Mouse (Mus musculus): ENCODE results near the gene Sh3bp5l. TPM values are rescaled to one million over a fixed set of nuclear protein-coding genes. Genes with fewer than 3 reads are reported as not detected.
"Not testable (repeated sequence)": the region's sequence is repeated elsewhere in the genome, so short reads cannot be mapped to it uniquely, and the experiment has no call there.

Gene Sh3bp5l
- total RNA-seq (2017): 20.5 and 34.0 TPM in 2 replicates

GRCm38 (mm10) chr11:58330276-58331148 lies at the start of gene Sh3bp5l, which contains the start of gene Zfp672:
Sh3bp5l (plus strand) TSS chr11:58330724.
Zfp672 (minus strand) TSS chr11:58330339.
- ATAC-seq (ENCODE audit: extremely low read depth, insufficient number of reproducible peaks, low FRiP score, poor library complexity, severe bottlenecking): peak; percentile 90

DNA sequence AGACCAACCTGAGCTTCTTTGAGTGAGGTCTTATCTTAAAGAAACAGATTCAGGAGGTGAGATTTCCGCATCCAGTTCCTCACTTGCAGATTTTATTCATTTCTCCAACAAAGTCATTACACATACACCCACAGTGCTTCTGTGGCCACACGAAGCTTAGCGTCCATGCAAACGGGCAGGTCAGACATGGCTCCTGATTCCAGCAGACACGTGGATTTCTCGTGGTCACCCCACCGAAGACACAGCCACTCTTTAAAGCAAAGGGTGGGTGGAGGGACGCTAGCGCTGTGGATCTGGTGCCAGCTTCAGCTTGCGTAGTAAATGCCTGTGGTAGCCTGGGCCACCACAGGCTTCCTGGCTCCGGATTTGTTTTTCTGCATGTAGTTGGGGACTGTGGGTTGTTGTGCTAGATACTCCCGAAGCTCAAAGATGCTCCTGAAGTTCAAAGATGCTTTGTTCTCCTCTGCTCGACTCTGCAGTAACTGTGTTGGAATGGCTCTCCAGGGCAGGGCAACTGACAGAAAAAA lies 48.5 kb upstream of the Sh3bp5l start:
- no peak for ATAC-seq (ENCODE audit: extremely low read depth, insufficient number of reproducible peaks, low FRiP score, poor library complexity, severe bottlenecking)

DNA sequence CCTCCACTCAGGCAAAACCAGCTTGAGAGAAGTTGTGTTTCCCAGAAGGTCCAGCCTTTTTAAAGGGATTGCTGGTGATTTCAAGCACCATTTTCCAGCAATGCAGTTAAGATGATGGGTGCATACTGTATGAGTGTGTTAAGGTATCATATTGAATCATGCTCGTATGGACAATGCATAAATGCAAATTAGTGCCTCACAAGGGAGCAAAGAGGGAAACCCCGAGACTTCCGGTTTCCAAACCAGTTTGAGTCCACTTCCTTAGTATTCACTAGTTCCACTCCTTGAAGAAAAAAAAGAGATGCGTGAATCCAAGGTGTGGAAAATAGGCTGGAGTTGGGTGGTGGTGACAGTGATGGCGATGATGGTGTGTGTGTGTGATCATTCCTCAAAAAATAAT lies 48.0 kb upstream of the Sh3bp5l start:
- no peak for ATAC-seq (ENCODE audit: extremely low read depth, insufficient number of reproducible peaks, low FRiP score, poor library complexity, severe bottlenecking)

DNA sequence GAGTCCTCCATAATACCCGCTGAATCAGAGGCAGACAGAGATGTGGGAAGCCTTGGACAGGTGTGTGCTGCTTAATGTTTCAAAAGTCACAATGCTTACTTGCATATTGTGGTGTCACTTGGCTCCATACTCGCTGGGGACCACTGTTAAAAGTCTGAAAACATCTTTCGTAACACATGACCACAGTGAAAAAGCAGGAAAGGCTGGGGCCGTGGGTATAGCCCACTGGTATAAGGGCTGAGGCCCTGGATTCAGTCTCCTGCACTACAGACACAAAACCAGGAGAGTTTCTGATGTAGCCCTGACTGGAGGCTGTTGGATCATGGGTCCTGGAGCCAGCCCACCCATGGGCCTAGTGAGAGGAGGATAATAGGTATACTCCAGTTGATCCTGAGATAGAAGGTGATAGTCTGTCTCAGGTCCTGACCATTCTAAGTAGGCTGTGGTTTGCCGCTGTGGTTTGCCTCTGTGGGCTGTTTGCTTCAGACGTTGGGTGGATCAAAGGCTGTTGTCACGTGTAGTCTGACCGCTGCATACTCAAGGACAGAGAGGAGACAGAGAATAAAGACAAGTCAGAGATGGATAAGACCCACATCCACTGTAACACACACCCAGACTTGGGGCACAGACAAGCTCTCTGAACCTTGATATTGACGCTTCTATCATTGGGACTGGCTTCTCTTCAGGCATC lies 40.4 kb upstream of the Sh3bp5l start:
- no peak for ATAC-seq (ENCODE audit: extremely low read depth, insufficient number of reproducible peaks, low FRiP score, poor library complexity, severe bottlenecking)

DNA sequence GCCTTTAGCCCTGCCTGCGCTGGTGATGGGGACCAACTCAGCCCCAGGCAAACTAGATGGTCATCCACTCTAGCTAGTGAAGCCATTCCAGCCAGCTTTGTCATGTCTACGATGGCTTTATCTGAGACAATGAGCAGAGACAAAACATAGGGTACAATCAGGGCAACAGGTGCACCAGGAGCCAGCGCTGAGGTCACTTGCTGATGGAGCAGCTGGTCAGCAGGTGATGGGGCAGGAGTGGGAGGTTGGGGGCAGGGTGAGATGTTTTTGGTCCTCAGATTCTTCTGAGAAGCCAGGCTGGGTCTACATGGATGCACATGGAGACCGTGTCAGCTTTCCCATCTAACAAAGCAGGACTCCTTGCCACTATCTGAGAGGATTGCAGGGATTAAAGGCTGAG lies 39.7 kb upstream of the Sh3bp5l start:
- ATAC-seq (ENCODE audit: extremely low read depth, insufficient number of reproducible peaks, low FRiP score, poor library complexity, severe bottlenecking): no peak

GRCm38 (mm10) chr11:58292791-58293190 lies 37.7 kb upstream of the Sh3bp5l start:
- ATAC-seq (ENCODE audit: extremely low read depth, insufficient number of reproducible peaks, low FRiP score, poor library complexity, severe bottlenecking): no peak

- no peak for ATAC-seq (ENCODE audit: extremely low read depth, insufficient number of reproducible peaks, low FRiP score, poor library complexity, severe bottlenecking)
These were observed 33.1 kb upstream of the Sh3bp5l start for GRCm38 (mm10) chr11:58297396-58297795.

DNA sequence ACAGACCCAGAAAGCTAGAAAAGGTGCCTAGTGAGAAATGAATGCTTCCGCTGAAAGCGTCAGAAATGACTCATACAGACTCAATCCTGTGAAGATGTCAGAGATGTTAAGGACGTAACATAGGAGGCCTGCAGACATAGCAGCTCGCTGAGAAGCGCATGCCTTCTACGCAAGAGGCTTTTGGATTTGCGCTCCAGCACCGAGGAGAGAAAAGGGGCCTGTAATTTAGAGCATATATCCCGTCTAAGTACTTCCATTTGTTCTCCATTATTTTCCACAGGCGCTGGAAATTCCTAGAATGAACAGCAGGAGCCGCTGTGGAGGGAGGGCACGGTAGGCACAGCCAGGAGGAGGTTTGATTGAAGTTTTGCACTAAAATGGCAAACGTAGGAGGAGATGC lies 29.5 kb upstream of the Sh3bp5l start:
- no peak for ATAC-seq (ENCODE audit: extremely low read depth, insufficient number of reproducible peaks, low FRiP score, poor library complexity, severe bottlenecking)

- ATAC-seq (ENCODE audit: extremely low read depth, insufficient number of reproducible peaks, low FRiP score, poor library complexity, severe bottlenecking): peak; percentile 85
These were observed 28.4 kb upstream of the Sh3bp5l start for GRCm38 (mm10) chr11:58301837-58302754.

DNA sequence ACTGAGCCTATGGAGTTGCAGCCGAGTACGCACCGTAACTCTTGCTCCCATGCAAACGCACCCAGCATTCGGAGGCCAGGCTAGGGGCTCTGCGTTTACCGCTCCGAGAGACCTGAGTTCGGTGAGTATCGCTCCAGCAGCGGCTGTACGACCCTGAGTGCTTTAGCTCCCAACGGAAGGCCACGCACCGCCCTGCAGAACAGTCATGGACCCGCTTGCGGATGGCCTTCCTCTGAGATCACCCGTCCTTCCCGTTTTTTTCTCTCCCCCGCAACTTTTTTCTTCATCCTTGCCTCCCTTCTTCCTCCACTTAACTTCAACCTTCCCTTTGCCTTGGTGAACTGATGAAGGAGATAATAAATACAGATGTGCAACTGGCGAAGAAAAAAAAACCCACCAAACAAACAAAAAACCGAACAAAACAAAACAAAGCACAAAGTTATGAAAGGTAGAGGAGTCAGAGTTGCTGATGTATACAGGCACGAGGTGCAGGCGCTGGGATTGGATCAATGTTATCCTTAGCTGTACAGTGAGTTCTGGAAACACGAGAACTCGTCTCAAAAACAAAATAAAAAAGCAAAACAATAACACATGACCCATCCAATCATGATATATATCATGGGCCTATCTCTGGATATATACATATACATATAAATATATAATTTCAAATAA lies 27.6 kb upstream of the Sh3bp5l start:
- ATAC-seq (ENCODE audit: extremely low read depth, insufficient number of reproducible peaks, low FRiP score, poor library complexity, severe bottlenecking): peak; percentile 3; the same call in 1 of the 2 replicates

DNA sequence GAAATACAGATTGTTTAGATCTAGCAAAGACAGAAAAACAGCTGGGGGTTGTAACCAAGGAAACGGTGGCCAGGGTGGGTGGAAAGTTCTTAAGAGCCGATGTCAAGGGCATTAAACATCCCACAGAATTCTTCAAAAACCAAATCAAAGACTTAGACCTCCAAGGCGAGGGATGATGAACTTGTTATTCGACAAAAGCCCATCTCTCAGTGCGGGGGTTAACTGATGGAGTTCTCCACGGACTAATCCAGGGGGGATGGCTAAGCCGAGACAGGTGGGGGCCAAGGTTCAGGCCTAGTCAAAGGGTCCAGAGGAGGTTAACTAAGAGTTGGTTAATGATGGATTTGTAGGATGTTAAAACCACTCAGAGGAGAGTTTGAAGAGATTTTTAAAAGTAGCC lies 26.9 kb upstream of the Sh3bp5l start:
- ATAC-seq (ENCODE audit: extremely low read depth, insufficient number of reproducible peaks, low FRiP score, poor library complexity, severe bottlenecking): no peak

DNA sequence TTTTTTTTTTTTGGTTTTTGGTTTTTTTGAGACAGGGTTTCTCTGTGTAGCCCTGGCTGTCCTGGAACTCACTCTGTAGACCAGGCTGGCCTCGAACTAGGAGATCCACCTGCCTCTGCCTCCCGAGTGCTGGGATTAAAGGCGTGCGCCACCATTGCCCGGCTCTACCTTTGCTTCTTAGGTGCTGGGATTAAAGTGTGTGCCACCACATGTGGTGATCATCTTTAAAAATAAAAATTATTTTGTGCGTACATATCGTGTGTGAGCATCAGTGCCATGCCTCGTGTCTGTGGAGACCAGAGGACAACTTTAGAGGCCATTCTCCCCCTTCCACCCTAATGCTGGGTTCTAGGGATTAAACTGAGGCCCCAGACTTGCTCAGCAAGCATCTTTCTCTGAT lies 25.2 kb upstream of the Sh3bp5l start:
- not testable (repeated sequence) for ATAC-seq (ENCODE audit: extremely low read depth, insufficient number of reproducible peaks, low FRiP score, poor library complexity, severe bottlenecking)

DNA sequence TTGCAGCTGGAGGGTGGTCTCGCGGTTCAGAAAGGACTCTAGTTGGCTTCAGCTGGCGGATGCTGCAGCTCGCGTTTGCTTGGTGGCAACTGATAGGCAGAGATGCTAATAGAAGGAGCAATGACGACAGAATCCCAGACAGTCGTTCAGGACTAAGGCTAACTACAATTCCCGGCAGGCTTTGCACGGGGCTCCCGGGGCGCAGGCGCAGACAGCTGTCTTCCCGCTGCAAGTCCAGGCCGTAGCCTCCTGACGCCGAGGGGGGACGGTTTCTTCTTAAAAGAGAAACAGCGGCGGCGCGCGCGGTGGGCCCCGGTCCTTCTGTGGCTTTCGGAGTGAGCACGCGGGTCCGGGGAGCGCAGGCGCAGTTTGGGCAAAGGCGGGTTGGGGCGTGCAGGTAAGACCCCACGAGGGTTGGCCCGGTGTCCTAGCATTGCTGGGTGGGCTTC lies 23.6 kb upstream of the Sh3bp5l start, which contains the start of gene Zfp692:
TSS of gene Zfp692 (plus strand) at position 210 of the 449 bp plus-strand sequence.
- ATAC-seq (ENCODE audit: extremely low read depth, insufficient number of reproducible peaks, low FRiP score, poor library complexity, severe bottlenecking): peak; percentile 56

GRCm38 (mm10) chr11:58307411-58308080 lies 23.0 kb upstream of the Sh3bp5l start:
- 0 out of 2 replicates have a peak, but pooled peaks have one; percentile 27 for ATAC-seq (ENCODE audit: extremely low read depth, insufficient number of reproducible peaks, low FRiP score, poor library complexity, severe bottlenecking)

GRCm38 (mm10) chr11:58308661-58309060 lies 21.9 kb upstream of the Sh3bp5l start:
- ATAC-seq (ENCODE audit: extremely low read depth, insufficient number of reproducible peaks, low FRiP score, poor library complexity, severe bottlenecking): no peak

- ATAC-seq (ENCODE audit: extremely low read depth, insufficient number of reproducible peaks, low FRiP score, poor library complexity, severe bottlenecking): no peak
These were observed 16.5 kb upstream of the Sh3bp5l start for GRCm38 (mm10) chr11:58314069-58314468.

DNA sequence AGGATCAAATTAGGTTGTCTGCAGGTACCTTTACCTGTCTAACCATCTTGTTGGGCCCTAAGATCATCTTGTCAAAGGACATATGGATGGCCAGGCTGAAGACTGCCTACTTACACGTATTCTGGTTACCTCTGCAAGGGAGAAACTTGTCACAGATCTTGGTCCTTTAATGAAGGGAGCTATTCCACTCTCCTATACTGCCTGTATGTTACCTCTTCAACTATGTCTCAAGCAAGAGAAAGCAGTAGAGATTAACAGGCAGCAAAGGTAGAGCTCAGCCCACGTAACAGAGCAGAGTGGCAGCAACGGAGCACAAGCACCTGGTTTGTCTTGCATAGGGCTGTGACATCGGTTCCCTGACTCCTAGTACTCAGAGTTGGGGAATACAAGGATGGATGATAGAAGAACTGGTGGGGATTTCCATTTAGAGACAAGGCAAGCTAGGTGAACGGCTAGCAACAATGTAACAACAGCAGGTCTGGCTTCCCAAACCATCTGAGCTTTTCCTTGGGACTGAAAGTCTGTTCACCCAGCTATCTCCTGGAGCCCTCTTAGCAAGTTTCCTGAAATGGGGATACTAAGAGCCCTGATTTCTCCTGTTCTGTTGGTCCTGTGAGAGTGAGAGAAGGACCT lies 14.9 kb upstream of the Sh3bp5l start:
- ATAC-seq (ENCODE audit: extremely low read depth, insufficient number of reproducible peaks, low FRiP score, poor library complexity, severe bottlenecking): no peak
